Mouse (Mus musculus): ENCODE measurements around the gene Afap1.

Gene Afap1

DNA sequence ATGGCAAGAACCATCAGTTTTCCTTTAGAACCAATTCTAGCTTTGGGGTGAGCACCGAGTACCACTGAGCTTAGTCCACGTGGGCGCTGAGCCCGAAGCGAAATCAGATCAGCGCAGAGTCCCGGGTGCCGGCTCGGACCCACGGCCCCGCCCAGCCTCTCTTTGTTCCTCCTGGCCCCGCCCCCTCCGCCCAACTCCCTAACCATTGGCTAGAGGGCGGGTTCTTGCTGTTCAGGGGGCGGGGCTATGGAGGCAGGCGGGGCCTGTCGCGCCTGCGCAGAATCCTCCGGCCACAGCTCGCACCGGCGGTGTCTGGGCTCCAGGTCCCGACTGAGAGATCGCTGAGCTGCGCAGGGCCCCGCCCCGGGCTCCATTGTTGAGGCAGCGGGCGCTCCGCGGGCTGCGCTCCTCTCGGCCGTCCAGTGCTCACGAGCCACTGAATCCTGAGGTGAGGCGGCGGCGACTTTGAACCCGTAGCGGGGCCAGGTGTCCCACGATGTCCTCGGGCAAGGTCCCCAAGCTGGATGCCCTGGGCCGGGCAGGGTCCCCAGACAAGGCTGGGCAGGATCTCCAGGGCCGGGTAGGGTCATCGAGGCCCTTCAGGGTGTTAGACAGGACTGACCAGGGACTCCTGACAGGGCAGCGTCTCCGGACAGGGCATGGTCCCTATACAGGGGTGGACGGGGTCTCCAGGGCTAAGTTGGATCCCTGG is at the start of gene Afap1:
Afap1 (plus strand) TSS at position 227 of the 712 bp plus-strand sequence.
- DNase-seq (ENCODE audit: low read depth), result peak; percentile 99

DNA sequence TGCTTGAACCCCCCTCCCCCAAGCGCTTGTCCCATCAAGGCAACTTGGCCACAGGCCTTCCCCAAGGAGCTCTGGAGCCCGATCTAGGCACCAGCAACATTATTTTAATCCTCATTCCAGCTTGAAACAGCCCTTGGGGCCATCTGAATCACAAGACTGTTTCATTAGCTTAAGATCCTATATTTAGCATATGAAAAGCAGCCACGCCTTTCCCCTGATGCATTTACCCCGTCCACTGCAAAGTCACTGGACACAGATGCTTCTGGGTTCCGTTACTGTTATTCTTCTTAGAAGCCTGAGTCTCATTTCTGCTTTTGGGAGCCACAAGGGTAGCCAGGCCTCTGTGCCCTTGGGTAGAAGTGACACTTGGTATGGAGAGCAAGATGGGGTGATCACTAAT is 41.6 kb upstream of the Afap1 start:
- no peak for DNase-seq (ENCODE audit: low read depth)

DNA sequence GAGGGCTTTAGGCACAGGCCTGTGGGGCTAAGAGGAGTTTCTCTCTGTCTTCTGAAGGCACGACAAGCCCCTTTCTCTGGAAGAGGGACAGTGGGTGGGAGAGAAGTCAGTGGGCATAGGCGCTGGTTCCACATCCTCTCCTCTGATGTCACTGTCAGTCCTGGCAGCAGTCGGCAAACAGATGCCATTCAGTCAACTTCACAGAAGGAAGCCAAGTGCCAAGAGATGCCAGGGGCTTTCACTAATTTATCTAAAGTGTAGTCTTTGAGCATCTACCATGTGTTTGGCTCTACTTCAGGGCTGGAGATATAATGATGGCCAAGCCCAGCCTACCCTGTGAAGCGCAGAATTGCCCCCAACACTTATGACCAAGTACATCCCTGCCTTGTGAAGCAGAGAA is 39.7 kb upstream of the Afap1 start:
- no peak for DNase-seq (ENCODE audit: low read depth)

GRCm38 (mm10) chr5:35856245-35856644 is 36.9 kb upstream of the Afap1 start:
- DNase-seq (ENCODE audit: low read depth), result no peak

- peak; percentile 61 for DNase-seq (ENCODE audit: low read depth)
These were observed 35.0 kb upstream of the Afap1 start for GRCm38 (mm10) chr5:35858069-35858468.

DNA sequence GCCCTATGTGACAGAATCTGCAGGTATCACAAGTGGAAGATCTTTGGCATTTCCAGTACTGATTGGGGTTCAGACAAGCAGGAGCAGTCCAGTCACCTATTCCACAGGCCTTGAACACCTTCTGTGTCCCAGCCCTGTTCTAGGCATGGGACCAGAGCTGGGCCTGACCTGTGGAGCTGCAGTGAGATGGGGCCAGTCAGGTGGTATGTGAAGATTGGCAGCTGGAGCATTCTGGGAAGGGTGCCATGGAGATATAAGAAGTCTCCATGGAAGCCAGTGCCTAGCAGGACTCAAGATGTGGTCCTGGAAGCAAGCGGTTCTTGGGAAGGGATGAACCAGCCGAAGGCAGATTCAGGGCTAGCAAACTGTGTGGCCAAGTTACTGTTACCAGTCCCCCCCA is 31.7 kb upstream of the Afap1 start:
- DNase-seq (ENCODE audit: low read depth), result no peak

- DNase-seq (ENCODE audit: low read depth), result no peak
These were observed 23.1 kb upstream of the Afap1 start for GRCm38 (mm10) chr5:35869973-35870372.

DNA sequence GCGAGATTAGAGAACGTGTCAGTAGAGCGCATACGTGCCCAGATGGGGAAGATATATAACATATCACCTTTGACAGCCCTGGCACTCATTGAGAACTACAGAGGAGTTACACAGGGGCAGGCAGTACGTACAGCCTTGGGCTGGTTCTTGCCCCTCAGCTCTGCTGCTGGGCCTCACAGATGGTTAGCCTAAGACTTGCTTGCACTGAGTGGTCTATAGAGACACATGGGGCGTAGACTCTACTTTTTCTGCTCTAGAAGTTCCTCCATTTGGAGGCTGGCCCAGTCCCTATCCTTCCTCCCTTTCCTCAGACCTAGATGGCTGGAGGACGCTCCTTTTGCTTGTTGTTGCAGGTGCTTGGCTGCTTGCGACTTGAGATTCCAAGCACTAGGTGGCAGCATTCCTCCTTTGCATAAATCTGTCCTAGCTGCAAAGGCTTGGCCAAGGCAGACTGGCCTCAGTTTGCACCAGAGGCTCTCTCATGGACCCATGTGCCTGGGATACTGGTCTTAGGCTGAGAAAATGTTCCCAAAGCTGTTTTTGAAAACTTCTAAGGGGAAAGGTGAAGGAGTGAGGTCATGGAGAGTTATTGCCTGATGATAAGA is 22.6 kb upstream of the Afap1 start:
- DNase-seq (ENCODE audit: low read depth), result peak; percentile 84

DNA sequence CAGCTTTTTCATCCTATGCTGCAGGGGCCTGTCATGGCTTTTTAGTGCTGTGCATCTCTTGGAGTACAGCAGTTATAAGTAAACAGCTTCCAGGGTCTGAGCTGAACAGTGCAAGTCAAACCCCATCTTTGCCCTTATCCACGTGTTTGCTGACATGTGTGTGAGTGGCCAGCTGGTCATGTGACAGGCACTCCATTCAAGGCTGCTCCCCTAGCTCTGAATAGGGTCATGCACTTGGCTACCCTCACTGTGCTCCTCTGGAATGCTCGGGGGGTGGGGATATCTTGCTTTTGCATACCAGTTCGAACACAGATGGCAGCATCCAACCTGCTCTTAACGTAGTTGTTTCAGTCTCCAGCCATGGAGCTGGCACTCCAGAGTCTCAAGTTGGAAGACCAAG is 19.7 kb upstream of the Afap1 start:
- no peak for DNase-seq (ENCODE audit: low read depth)

GRCm38 (mm10) chr5:35876236-35876635 is 16.9 kb upstream of the Afap1 start:
- no peak for DNase-seq (ENCODE audit: low read depth)

GRCm38 (mm10) chr5:35879199-35879598 is 13.9 kb upstream of the Afap1 start:
- DNase-seq (ENCODE audit: low read depth), result no peak

- no peak for DNase-seq (ENCODE audit: low read depth)
These were observed 10.7 kb upstream of the Afap1 start for GRCm38 (mm10) chr5:35882391-35882790.

DNA sequence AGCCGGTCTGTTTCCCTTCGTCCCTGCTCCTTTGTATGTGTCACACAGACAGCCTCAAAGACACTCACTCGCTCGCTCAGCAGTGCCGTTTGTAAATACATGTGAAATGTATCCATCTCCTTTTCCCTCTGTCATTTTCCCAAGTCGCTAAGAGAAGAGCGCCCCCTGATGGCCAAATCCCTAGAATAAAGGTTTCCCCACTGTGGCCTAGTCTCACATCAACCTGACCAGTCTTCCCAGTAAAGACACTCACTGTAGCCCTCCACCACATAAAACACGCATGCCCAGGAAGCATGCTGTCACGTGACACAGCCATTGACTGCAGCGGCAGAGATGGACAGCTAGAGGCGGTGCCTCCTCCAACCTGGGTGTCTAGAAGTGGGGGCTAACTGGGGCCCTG is 8.9 kb upstream of the Afap1 start:
- DNase-seq (ENCODE audit: low read depth), result peak; percentile 53

DNA sequence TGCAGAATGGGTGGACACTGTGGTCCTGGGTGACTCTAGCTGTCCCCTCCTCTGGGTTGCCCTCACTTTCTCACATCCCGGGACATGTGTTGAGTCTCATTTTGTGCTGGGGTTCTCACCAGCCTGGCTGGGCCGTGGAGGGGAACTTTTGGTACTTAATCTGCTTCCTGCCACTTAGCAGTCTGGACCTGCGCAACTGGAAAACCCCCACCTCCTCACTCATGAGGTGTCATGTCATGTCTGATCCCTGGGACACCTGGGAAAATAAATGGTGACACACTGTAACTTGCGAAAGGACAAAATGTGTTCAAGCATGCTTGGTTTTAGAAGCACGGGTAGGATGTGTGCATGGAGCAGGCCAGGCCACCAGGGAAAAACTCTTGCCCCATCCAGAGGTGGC is 8.4 kb upstream of the Afap1 start:
- DNase-seq (ENCODE audit: low read depth), result no peak

GRCm38 (mm10) chr5:35888959-35889358 is 4.2 kb upstream of the Afap1 start:
- DNase-seq (ENCODE audit: low read depth), result peak; percentile 44

GRCm38 (mm10) chr5:35889641-35890040 is 3.5 kb upstream of the Afap1 start:
- no peak for DNase-seq (ENCODE audit: low read depth)

DNA sequence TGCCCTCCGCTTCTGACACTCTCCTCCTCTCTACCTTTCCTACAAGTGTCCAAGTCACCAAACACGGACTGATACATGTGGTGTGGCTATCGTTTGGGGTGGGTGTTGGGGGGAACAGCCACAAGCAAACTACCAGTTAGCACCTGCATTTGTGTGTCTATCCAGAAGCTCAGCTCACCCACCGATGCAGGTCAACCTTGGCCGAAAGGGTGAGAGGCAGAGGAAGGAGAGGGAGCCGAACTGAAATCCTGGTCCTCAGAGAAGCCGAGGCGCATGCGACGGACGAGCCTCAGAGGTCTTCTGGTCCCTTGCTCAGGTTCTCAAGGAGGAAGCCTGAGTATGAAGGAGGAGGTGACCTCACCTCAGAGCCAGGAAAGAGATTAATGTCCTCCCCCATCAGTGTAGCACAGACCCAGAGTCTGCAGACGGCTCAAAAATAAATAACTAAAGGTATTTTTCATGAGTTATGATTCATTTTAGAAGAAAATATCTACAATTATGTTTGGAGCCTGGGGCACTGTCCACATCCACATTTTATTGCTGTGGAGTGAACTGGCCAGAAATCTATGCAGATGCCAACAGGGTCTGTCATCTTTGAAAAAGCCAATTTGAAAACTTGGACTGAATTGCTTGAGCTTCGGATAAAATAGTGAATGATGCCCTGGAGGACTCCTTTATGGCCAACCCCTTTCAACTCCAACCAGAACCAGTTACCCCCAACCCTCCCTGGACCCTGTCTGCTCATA is 2.0 kb upstream of the Afap1 start:
- DNase-seq (ENCODE audit: low read depth), result no peak

GRCm38 (mm10) chr5:35892363-35892762 is 756 bp upstream of the Afap1 start:
- DNase-seq (ENCODE audit: low read depth), result peak; percentile 25

DNA sequence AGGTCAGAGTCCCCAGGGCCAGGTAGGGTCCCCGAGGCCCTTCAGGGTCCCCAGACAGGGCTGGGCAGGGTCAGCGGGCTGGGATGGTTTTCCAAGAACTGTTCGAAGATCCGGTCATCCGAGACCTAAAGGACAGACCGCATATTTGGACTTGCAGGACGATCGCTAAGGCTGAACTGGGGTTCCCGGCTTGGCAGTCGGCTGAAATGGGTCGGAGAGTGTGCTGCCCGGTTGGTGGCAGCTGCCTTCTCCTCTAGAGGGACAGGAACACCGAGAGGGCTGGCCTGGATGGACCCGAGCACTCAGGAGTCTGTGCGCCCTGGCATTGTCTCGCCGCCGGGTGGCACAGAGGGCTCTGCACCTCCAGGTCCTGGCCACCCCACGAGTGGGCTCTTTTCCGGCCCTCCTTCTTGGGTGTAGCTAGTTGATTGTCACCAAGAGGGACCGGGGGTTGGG is 714 bp downstream of the Afap1 start:
- peak; percentile 59 for DNase-seq (ENCODE audit: low read depth)

- no peak for DNase-seq (ENCODE audit: low read depth)
These were observed 1.4 kb downstream of the Afap1 start for GRCm38 (mm10) chr5:35894295-35895047.

DNA sequence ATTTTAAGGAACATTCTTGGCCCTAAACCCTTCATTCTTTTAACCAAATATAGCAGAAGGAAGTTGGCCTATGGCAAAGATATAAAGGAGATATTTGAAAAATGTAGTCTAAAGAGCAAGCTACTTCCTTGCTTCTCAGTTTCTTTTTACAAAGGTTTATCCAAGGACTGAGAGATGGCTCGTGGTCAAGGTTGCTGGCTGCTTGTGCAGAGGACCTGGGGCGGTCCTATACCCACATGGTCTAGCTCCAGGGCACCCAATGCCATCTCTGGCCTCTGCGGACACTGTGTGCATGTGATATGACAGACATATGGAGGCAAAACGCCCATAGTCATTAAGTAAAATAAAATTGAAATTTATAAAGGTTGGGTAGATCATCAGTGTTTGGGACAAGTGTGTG is 2.8 kb downstream of the Afap1 start:
- no peak for DNase-seq (ENCODE audit: low read depth)

DNA sequence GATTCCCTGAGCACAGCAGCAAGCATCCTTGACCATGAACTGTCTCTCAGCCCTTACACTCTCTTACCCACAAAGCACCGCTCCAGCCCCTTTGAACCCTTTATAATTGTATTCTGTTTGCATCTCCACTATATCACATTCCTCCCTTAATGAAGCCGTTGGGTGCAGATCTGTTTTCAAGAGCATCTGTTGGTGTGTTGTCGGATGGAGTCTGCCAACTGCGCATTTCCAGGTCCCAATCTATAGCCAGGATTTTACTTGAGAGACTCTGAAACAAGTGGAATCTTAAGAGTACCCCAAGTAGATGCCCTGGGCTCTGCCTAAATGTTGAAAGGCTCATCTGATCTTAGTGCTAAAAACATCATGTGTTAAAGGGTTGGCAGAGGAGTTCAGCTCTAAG is 3.4 kb downstream of the Afap1 start:
- no peak for DNase-seq (ENCODE audit: low read depth)
